Comparison of ENCODE assay signal across 14 mouse cellular contexts in genomic region chr12:111686390-111686789, GRCm38 (mm10). TPM values are rescaled to one million over a fixed set of nuclear protein-coding genes. Genes with fewer than 3 reads are reported as not detected.
A peak's percentile ranks its signal among the peaks of the same experiment; 100 is the strongest.
DNase-seq lines count a peak whose midpoint lies in the region; ATAC-seq and TF ChIP-seq lines count a peak whose summit lies in the region.
"Had no signal": no experiment of that assay in that cellular context is flagged by ENCODE, and none has a peak within 500 bp of the region (broad histone marks: within the 10 kb centered on the region; RNA-seq: fewer than 3 reads in every experiment).

No protein-coding gene starts in this region.

- H3K9ac ChIP-seq in forebrain, embryonic 11.5 days (ENCODE audit: low read length): no peak overlapping the region
- H3K9ac ChIP-seq in forebrain, embryonic 14.5 days (ENCODE audit: low read length): no peak overlapping the region
- no peak overlapping the region for H3K9ac ChIP-seq in lung, embryonic 15.5 days
- no peak overlapping the region for H3K9ac ChIP-seq in hindbrain, embryonic 14.5 days
- H3K9ac ChIP-seq: liver, embryonic 13.5 days had no signal

- no peaks in the 10 kb centered on the region for H3K9me3 ChIP-seq in forebrain, embryonic 11.5 days (ENCODE audit: control insufficient read depth, low read length)
- H3K9me3 ChIP-seq in forebrain, embryonic 14.5 days (replicated peaks; ENCODE audit: control insufficient read depth, low read length): no peaks in the 10 kb centered on the region
- H3K9me3 ChIP-seq in lung, embryonic 15.5 days: no peaks in the 10 kb centered on the region
- no peaks in the 10 kb centered on the region for H3K9me3 ChIP-seq in hindbrain, embryonic 14.5 days (ENCODE audit: control insufficient read depth, low read length)
- H3K9me3 ChIP-seq: liver, embryonic 13.5 days had no signal

- TF ChIP-seq POLR2A in lung, adult 2 months (IDR thresholded peaks at IDR 0.05; ENCODE audit: borderline replicate concordance, extremely low read depth, low read depth, low read length): no peak
- TF ChIP-seq POLR2A in olfactory bulb, adult 2 months (IDR thresholded peaks at IDR 0.05; ENCODE audit: insufficient read depth, low read depth, low read length): no peak

- no peak overlapping the region for H3K4me2 ChIP-seq in forebrain, embryonic 11.5 days (ENCODE audit: low read depth, low read length, severe bottlenecking)
- no peak overlapping the region for H3K4me2 ChIP-seq in forebrain, embryonic 14.5 days (ENCODE audit: low read length)
- no peak overlapping the region for H3K4me2 ChIP-seq in lung, embryonic 15.5 days
- no peak overlapping the region for H3K4me2 ChIP-seq in hindbrain, embryonic 14.5 days (replicated peaks)
- H3K4me2 ChIP-seq: liver, embryonic 13.5 days had no signal

- H3K27ac ChIP-seq in forebrain, embryonic 11.5 days (ENCODE audit: low read depth, low read length): 0 out of 2 replicates have a peak overlapping the region, but pooled peaks have one; percentile 18
- H3K27ac ChIP-seq in forebrain, embryonic 14.5 days (ENCODE audit: low read depth, low read length): no peak overlapping the region
- peak overlapping the region; percentile 87; the same call in 1 of the 2 replicates for H3K27ac ChIP-seq in lung, embryonic 15.5 days
- peak overlapping the region; percentile 82 for H3K27ac ChIP-seq in hindbrain, embryonic 14.5 days
- H3K27ac ChIP-seq in olfactory bulb, adult 2 months (ENCODE audit: insufficient read depth, low read depth, low read length): peak overlapping the region; percentile 97
- H3K27ac ChIP-seq: liver, embryonic 13.5 days had no signal

- no peaks in the 10 kb centered on the region; the same call in 1 of the 2 replicates for H3K36me3 ChIP-seq in forebrain, embryonic 11.5 days (ENCODE audit: control insufficient read depth, insufficient read depth, low read length)
- peaks cover 19% of the 10 kb centered on the region for H3K36me3 ChIP-seq in forebrain, embryonic 14.5 days (ENCODE audit: control insufficient read depth, insufficient read depth, low read length)
- H3K36me3 ChIP-seq in lung, embryonic 15.5 days: peaks cover 6% of the 10 kb centered on the region; the same call in 1 of the 2 replicates
- peaks cover 11% of the 10 kb centered on the region; the same call in 1 of the 2 replicates for H3K36me3 ChIP-seq in hindbrain, embryonic 14.5 days (replicated peaks; ENCODE audit: control insufficient read depth, insufficient read depth)

- H3K4me1 ChIP-seq in forebrain, embryonic 11.5 days (replicated peaks; ENCODE audit: control insufficient read depth, insufficient read depth, low read length): peaks cover 19% of the 10 kb centered on the region
- peaks cover 20% of the 10 kb centered on the region for H3K4me1 ChIP-seq in forebrain, embryonic 14.5 days (ENCODE audit: control insufficient read depth, insufficient read depth, low read length)
- H3K4me1 ChIP-seq in lung, embryonic 15.5 days: peaks cover 37% of the 10 kb centered on the region
- H3K4me1 ChIP-seq in lung, adult 2 months (ENCODE audit: control insufficient read depth, insufficient read depth, low read length): peaks cover 12% of the 10 kb centered on the region
- peaks cover 25% of the 10 kb centered on the region for H3K4me1 ChIP-seq in hindbrain, embryonic 14.5 days (replicated peaks; ENCODE audit: control insufficient read depth, insufficient read depth, low read length)
- H3K4me1 ChIP-seq in olfactory bulb, adult 2 months (ENCODE audit: control insufficient read depth, insufficient read depth, low read length): peaks cover 87% of the 10 kb centered on the region

- no peak for DNase-seq in forebrain, embryonic 11.5 days (ENCODE audit: low spot score)
- no peak for DNase-seq in forebrain, embryonic 14.5 days (ENCODE audit: low spot score)
- DNase-seq in lung, adult 2 months: no peak
- no peak for DNase-seq in hindbrain, embryonic 14.5 days (ENCODE audit: low spot score)
- no peak for DNase-seq in gastrocnemius, postnatal 4 days (ENCODE audit: low spot score in 2 of 2)
- DNase-seq in left cerebral cortex, postnatal 4 days: no peak
- DNase-seq: cerebellum, postnatal 14 days; heart, postnatal 36 days; liver, embryonic 13.5 days; right cerebral cortex, postnatal 4 days; thymus, adult 2 months had no signal

- no peak for ATAC-seq in forebrain, embryonic 11.5 days (replicated peaks; ENCODE audit: low FRiP score)
- ATAC-seq in forebrain, embryonic 14.5 days: no peak
- ATAC-seq in lung, embryonic 15.5 days (ENCODE audit: borderline replicate concordance, extremely low read depth, low FRiP score, low TSS enrichment): no peak
- no peak for ATAC-seq in hindbrain, embryonic 14.5 days (ENCODE audit: low FRiP score)

- H3K4me3 ChIP-seq in forebrain, embryonic 11.5 days (ENCODE audit: low read depth, low read length): no peak overlapping the region
- no peak overlapping the region for H3K4me3 ChIP-seq in forebrain, embryonic 14.5 days (ENCODE audit: low read depth, low read length)
- H3K4me3 ChIP-seq in lung, embryonic 15.5 days: no peak overlapping the region
- H3K4me3 ChIP-seq in lung, adult 2 months (replicated peaks; ENCODE audit: extremely low read depth, low read depth, low read length): no peak overlapping the region
- no peak overlapping the region for H3K4me3 ChIP-seq in hindbrain, embryonic 14.5 days (replicated peaks; ENCODE audit: low read length)
- no peak overlapping the region for H3K4me3 ChIP-seq in olfactory bulb, adult 2 months (ENCODE audit: insufficient read depth, low read depth, low read length)
- H3K4me3 ChIP-seq: erythroblast, embryonic 14.5 days; liver, embryonic 13.5 days had no signal

- intact Hi-C loops in left cerebral cortex, postnatal 4 days (cut with DNase I): no loop called here

- 86% methylated on average over 4 of the region's 4 CpGs for WGBS in forebrain, embryonic 11.5 days
- WGBS in forebrain, embryonic 14.5 days: 87% methylated on average over 4 of the region's 4 CpGs
- WGBS in lung, embryonic 15.5 days: 77% methylated on average over 4 of the region's 4 CpGs
- 74% methylated on average over 4 of the region's 4 CpGs for WGBS in lung, adult 2 months
- 91% methylated on average over 4 of the region's 4 CpGs for WGBS in hindbrain, embryonic 14.5 days
- WGBS in olfactory bulb, adult 2 months: 41% methylated on average over 4 of the region's 4 CpGs

- no peaks in the 10 kb centered on the region for H3K27me3 ChIP-seq in forebrain, embryonic 11.5 days (ENCODE audit: control insufficient read depth, insufficient read depth, low read length)
- no peaks in the 10 kb centered on the region for H3K27me3 ChIP-seq in forebrain, embryonic 14.5 days (replicated peaks; ENCODE audit: control insufficient read depth, insufficient read depth, low read length)
- no peaks in the 10 kb centered on the region for H3K27me3 ChIP-seq in lung, embryonic 15.5 days
- no peaks in the 10 kb centered on the region for H3K27me3 ChIP-seq in hindbrain, embryonic 14.5 days (ENCODE audit: control insufficient read depth, insufficient read depth, low read length)

- no peak for TF ChIP-seq CTCF in lung, adult 2 months (IDR thresholded peaks at IDR 0.05; ENCODE audit: insufficient read depth, low read length)
- no peak for TF ChIP-seq CTCF in olfactory bulb, adult 2 months (IDR thresholded peaks at IDR 0.05; ENCODE audit: insufficient read depth, low read depth, low read length)

RNA-seq across cellular contexts. Expression of gene Trmt61a, which starts 8.5 kb away (rescaled TPM):
- 12.9 and 15.6 TPM in 2 replicates for polyA plus RNA-seq in forebrain, embryonic 11.5 days (2014; fragmentation: Nextera tagmentation; extraction: Ambion mirVana)
- 5.8 and 7.8 TPM in 2 replicates for polyA plus RNA-seq in forebrain, embryonic 14.5 days (2014; fragmentation: Nextera tagmentation; extraction: Ambion mirVana)
- polyA plus RNA-seq in lung, embryonic 15.5 days (2015; fragmentation: Nextera tagmentation; extraction: Ambion mirVana): 11.1 and 13.7 TPM in 2 replicates
- 21.6 and 24.3 TPM in 2 replicates for polyA plus RNA-seq in lung, adult 2 months (2012; rRNA removed)
- 6.1 and 7.2 TPM in 2 replicates for polyA plus RNA-seq in hindbrain, embryonic 14.5 days (2014; fragmentation: Nextera tagmentation; extraction: Ambion mirVana)
- not detected in 2 replicates for polyA plus RNA-seq in olfactory bulb, adult 2 months (2012; ENCODE audit: insufficient read depth, insufficient read length, low replicate concordance, missing spikeins)
- total RNA-seq in gastrocnemius, postnatal 4 days (2021): 1 to 10 TPM; 7.3 to 7.9 TPM
- total RNA-seq in left cerebral cortex, postnatal 4 days (2021): 10 to 100 TPM; 21.3 to 22.0 TPM

RNA-seq across cellular contexts. Expression of gene Ckb, which starts 14.3 kb away (rescaled TPM):
- 2,325 and 2,523 TPM in 2 replicates for polyA plus RNA-seq in forebrain, embryonic 11.5 days (2014; fragmentation: Nextera tagmentation; extraction: Ambion mirVana)
- 1,532 and 1,552 TPM in 2 replicates for polyA plus RNA-seq in forebrain, embryonic 14.5 days (2014; fragmentation: Nextera tagmentation; extraction: Ambion mirVana)
- 252 and 268 TPM in 2 replicates for polyA plus RNA-seq in lung, embryonic 15.5 days (2015; fragmentation: Nextera tagmentation; extraction: Ambion mirVana)
- polyA plus RNA-seq in lung, adult 2 months (2012; rRNA removed): 261 and 274 TPM in 2 replicates
- 1,434 and 1,576 TPM in 2 replicates for polyA plus RNA-seq in hindbrain, embryonic 14.5 days (2014; fragmentation: Nextera tagmentation; extraction: Ambion mirVana)
- 210 and 316 TPM in 2 replicates for polyA plus RNA-seq in olfactory bulb, adult 2 months (2012; ENCODE audit: insufficient read depth, insufficient read length, low replicate concordance, missing spikeins)
- total RNA-seq in gastrocnemius, postnatal 4 days (2021): 10 to 100 TPM; 48.6 to 61.8 TPM
- total RNA-seq in left cerebral cortex, postnatal 4 days (2021): 100 to 1,000 TPM; 638 to 668 TPM

RNA-seq across cellular contexts. Expression of gene Bag5, which starts 26.7 kb away (rescaled TPM):
- polyA plus RNA-seq in forebrain, embryonic 11.5 days (2014; fragmentation: Nextera tagmentation; extraction: Ambion mirVana): 65.2 and 67.7 TPM in 2 replicates
- polyA plus RNA-seq in forebrain, embryonic 14.5 days (2014; fragmentation: Nextera tagmentation; extraction: Ambion mirVana): 60.4 and 65.8 TPM in 2 replicates
- polyA plus RNA-seq in lung, embryonic 15.5 days (2015; fragmentation: Nextera tagmentation; extraction: Ambion mirVana): 49.4 and 52.2 TPM in 2 replicates
- 21.4 and 21.9 TPM in 2 replicates for polyA plus RNA-seq in lung, adult 2 months (2012; rRNA removed)
- 65.5 and 71.6 TPM in 2 replicates for polyA plus RNA-seq in hindbrain, embryonic 14.5 days (2014; fragmentation: Nextera tagmentation; extraction: Ambion mirVana)
- not detected in 2 replicates for polyA plus RNA-seq in olfactory bulb, adult 2 months (2012; ENCODE audit: insufficient read depth, insufficient read length, low replicate concordance, missing spikeins)
- 10 to 100 TPM; 27.5 to 32.1 TPM for total RNA-seq in gastrocnemius, postnatal 4 days (2021)
- 10 to 100 TPM; 42.0 to 43.6 TPM for total RNA-seq in left cerebral cortex, postnatal 4 days (2021)

RNA-seq across cellular contexts. Expression of gene Apopt1, which starts 26.7 kb away (rescaled TPM):
- 55.4 and 55.5 TPM in 2 replicates for polyA plus RNA-seq in forebrain, embryonic 11.5 days (2014; fragmentation: Nextera tagmentation; extraction: Ambion mirVana)
- 47.1 and 50.8 TPM in 2 replicates for polyA plus RNA-seq in forebrain, embryonic 14.5 days (2014; fragmentation: Nextera tagmentation; extraction: Ambion mirVana)
- 43.7 and 47.9 TPM in 2 replicates for polyA plus RNA-seq in lung, embryonic 15.5 days (2015; fragmentation: Nextera tagmentation; extraction: Ambion mirVana)
- 22.5 and 30.9 TPM in 2 replicates for polyA plus RNA-seq in lung, adult 2 months (2012; rRNA removed)
- 48.2 and 61.4 TPM in 2 replicates for polyA plus RNA-seq in hindbrain, embryonic 14.5 days (2014; fragmentation: Nextera tagmentation; extraction: Ambion mirVana)
- polyA plus RNA-seq in olfactory bulb, adult 2 months (2012; ENCODE audit: insufficient read depth, insufficient read length, low replicate concordance, missing spikeins): not detected in 2 replicates
- total RNA-seq in gastrocnemius, postnatal 4 days (2021): 10 to 100 TPM; 36.1 to 40.1 TPM
- total RNA-seq in left cerebral cortex, postnatal 4 days (2021): 10 to 100 TPM; 27.0 to 33.0 TPM
